Mouse (Mus musculus) hindbrain, embryonic 16.5 days (tissue): ENCODE results near the gene D11Wsu47e. TPM values are rescaled to one million over a fixed set of nuclear protein-coding genes. Genes with fewer than 3 reads are reported as not detected.
A peak's percentile ranks its signal among the peaks of the same experiment; 100 is the strongest.

ENCODE experiments used
- ATAC-seq: fragments of 200-750 bp; cut with Nextera tagmentation; 2 replicates; pipeline ENCODE4 v1.8.0; 2017; ENCODE audit warnings: moderate TSS enrichment, moderate library complexity
- H3K27ac ChIP-seq: fragments of 300-500 bp; sonication (generic); 2 replicates; pipeline ENCODE4 v1.5.1; 2014; ENCODE audit warnings: low read depth, mild to moderate bottlenecking, control low read depth, low read length, moderate library complexity
- H3K27me3 ChIP-seq: fragments of 300-500 bp; sonication (generic); replicated peaks from 2 replicates; pipeline ENCODE4 v1.6.1; 2014; ENCODE audit warnings: low read length; ENCODE audit not compliant: control insufficient read depth, insufficient read depth
- H3K36me3 ChIP-seq: fragments of 300-500 bp; sonication (generic); 2 replicates; pipeline ENCODE4 v1.6.1; 2014; ENCODE audit warnings: mild to moderate bottlenecking, low read length, moderate library complexity, mixed read lengths; ENCODE audit not compliant: control insufficient read depth, insufficient read depth
- H3K4me1 ChIP-seq: fragments of 300-500 bp; sonication (generic); 2 replicates; pipeline ENCODE4 v1.6.1; 2014; ENCODE audit warnings: low read depth, low read length; ENCODE audit not compliant: control insufficient read depth, insufficient read depth
- H3K4me2 ChIP-seq: fragments of 300-500 bp; sonication (generic); 2 replicates; pipeline ENCODE4 v1.6.1; 2014; ENCODE audit warnings: mild to moderate bottlenecking, low read length, control low read depth, moderate library complexity
- H3K4me3 ChIP-seq: fragments of 300-500 bp; sonication (generic); 2 replicates; pipeline ENCODE4 v1.5.1; 2014; ENCODE audit warnings: mild to moderate bottlenecking, low read length, control low read depth, moderate library complexity
- H3K9ac ChIP-seq: fragments of 300-500 bp; sonication (generic); 2 replicates; pipeline ENCODE4 v1.6.1; 2014; ENCODE audit warnings: low read depth, mild to moderate bottlenecking, control low read depth, low read length, moderate library complexity
- H3K9me3 ChIP-seq: fragments of 300-500 bp; sonication (generic); 2 replicates; pipeline ENCODE4 v1.6.1; 2014; ENCODE audit warnings: mild to moderate bottlenecking, low read length, moderate library complexity; ENCODE audit not compliant: control insufficient read depth
- WGBS: fragments of 180-500 bp; shearing (Covaris S2); extraction: QIAGEN DNeasy Blood & Tissue Kit; methylation state at CpG from one replicate; pipeline ENCODE4 v1.1.7; 2014; 5-methylcytosine and 5-hydroxymethylcytosine counted together
- polyA plus RNA-seq: library from polyadenylated mRNA; unstranded; fragments of >200 nt; fragmentation: Nextera tagmentation; extraction: Ambion mirVana; gene quantifications from 2 replicates; pipeline ENCODE4 v1.2.1, GENCODE M21; 2015

The D11Wsu47e gene
- polyA plus RNA-seq, 1 experiment from 2014 or later: 22.9 TPM

GRCm38 (mm10) chr11:113674595-113674994 is 9.6 kb upstream of the D11Wsu47e start:
- Histone ChIP-seq H3K4me3 (no peak overlapping the region), H3K9ac (no peak overlapping the region), H3K27me3 (no peaks in the 10 kb centered on the region), H3K4me1 (no peaks in the 10 kb centered on the region), H3K27ac (no peak overlapping the region), H3K4me2 (no peak overlapping the region), H3K36me3 (peaks cover 14% of the 10 kb centered on the region), H3K9me3 (no peaks in the 10 kb centered on the region)
- WGBS: 85% methylated on average over 5 of the region's 5 CpGs
- ATAC-seq: no peak

DNA sequence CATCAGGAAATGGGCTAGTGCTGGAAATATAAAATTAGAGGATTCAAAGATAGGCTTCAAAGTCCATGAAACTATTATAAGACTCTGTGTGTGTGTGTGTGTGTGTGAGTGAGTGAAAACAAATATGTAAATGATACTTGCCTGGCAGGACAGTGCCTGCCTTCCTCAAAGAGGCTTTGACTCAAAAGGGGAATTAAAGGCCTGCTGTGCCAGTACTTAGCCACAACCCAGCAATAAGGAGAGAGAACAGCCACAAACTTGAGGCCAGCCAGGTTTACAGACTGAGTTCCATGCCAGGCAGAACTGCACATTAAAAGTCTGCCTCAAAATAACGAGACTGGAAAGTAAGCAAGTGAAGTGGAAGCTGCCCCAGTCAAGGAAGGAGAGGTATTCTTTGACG is 7.4 kb upstream of the D11Wsu47e start:
- WGBS: 76% methylated on average over 2 of the region's 2 CpGs
- Histone ChIP-seq H3K4me2 (no peak overlapping the region), H3K9ac (no peak overlapping the region), H3K27me3 (no peaks in the 10 kb centered on the region), H3K4me3 (no peak overlapping the region), H3K27ac (no peak overlapping the region), H3K4me1 (peaks cover 9% of the 10 kb centered on the region), H3K36me3 (peaks cover 12% of the 10 kb centered on the region), H3K9me3 (no peaks in the 10 kb centered on the region)
- no peak for ATAC-seq

DNA sequence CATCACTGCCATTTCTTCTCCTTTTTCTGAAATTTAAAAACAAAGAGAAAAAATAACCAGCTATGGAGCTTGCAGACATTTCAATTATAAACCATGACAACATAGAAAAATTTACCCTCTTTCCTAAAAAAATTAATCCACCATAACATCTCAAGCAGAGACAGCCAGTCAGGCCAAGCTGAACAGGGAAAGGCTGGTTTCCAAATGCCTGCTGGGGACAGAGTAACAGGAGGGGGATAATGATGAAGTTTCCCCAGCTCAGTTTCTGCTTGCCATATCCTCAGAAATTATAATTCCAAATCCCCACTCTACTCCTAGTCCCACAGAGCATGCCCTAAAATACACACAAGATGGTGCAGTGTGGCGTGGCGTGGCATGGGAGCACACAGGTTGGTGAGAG is 6.8 kb upstream of the D11Wsu47e start:
- Histone ChIP-seq H3K36me3 (peaks cover 9% of the 10 kb centered on the region), H3K4me3 (no peak overlapping the region), H3K9me3 (no peaks in the 10 kb centered on the region), H3K27me3 (no peaks in the 10 kb centered on the region), H3K4me2 (no peak overlapping the region), H3K27ac (no peak overlapping the region), H3K4me1 (peaks cover 14% of the 10 kb centered on the region), H3K9ac (no peak overlapping the region)
- 95% methylated on average over 2 of the region's 2 CpGs for WGBS
- no peak for ATAC-seq

DNA sequence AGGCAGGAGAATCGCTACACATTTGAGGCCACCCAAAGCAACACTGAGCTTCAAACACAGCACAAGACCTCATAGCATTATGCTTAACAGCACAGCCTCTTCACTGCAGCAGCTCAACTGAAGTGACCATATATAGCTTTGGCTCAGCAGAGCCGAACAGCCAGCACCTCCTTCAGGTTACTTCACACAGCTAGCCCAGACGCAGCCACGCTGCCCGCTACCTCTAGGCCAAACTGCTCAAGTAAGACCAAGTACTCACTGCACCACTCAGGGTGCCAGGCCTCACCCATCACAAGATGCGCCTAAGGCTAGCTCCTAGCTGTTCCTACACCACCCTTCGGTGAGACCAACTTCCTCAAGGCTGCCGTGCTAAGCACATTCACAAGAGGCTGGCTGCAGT is 5.8 kb upstream of the D11Wsu47e start:
- ATAC-seq: no peak
- Histone ChIP-seq H3K27me3 (no peaks in the 10 kb centered on the region), H3K4me1 (peaks cover 19% of the 10 kb centered on the region), H3K9me3 (no peaks in the 10 kb centered on the region), H3K36me3 (peaks cover 7% of the 10 kb centered on the region), H3K4me3 (no peak overlapping the region), H3K9ac (no peak overlapping the region), H3K27ac (no peak overlapping the region), H3K4me2 (no peak overlapping the region)
- 87% methylated on average over 8 of the region's 8 CpGs for WGBS

DNA sequence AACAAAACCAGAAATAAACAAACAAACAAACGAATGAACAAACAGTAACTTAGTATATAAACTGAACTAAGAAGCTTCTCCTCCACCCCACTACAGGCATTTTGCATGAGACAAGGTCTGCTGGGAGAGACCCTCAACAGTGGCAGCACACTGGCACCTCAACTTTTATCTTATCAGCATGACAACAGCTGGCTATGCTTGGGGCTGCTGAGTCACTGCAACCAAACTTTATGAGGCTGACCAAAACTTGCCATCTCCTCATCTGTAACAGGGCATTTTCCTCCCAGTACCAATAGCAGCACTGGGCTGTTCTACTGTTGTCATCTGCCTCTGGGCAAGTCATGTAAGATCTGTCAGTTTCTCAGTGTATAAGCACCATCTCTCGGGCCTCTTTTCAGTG is 3.3 kb upstream of the D11Wsu47e start:
- Histone ChIP-seq H3K4me2 (no peak overlapping the region), H3K27ac (no peak overlapping the region), H3K4me3 (no peak overlapping the region), H3K36me3 (peaks cover 4% of the 10 kb centered on the region; the same call in 1 of the 2 replicates), H3K4me1 (peaks cover 31% of the 10 kb centered on the region), H3K27me3 (no peaks in the 10 kb centered on the region), H3K9me3 (no peaks in the 10 kb centered on the region), H3K9ac (no peak overlapping the region)
- no peak for ATAC-seq
- 94% methylated on average over 2 of the region's 2 CpGs for WGBS

- Histone ChIP-seq H3K27me3 (no peaks in the 10 kb centered on the region), H3K4me2 (peak overlapping the region; percentile 91; the same call in 1 of the 2 replicates), H3K9ac (no peak overlapping the region), H3K4me3 (no peak overlapping the region), H3K4me1 (peaks cover 38% of the 10 kb centered on the region), H3K27ac (no peak overlapping the region), H3K36me3 (no peaks in the 10 kb centered on the region), H3K9me3 (no peaks in the 10 kb centered on the region)
- no peak for ATAC-seq
Measured at GRCm38 (mm10) chr11:113681979-113682378, 2.2 kb upstream of the D11Wsu47e start.

- Histone ChIP-seq H3K9ac (peak overlapping the region; percentile 91), H3K27ac (peak overlapping the region; percentile 95), H3K4me2 (peak overlapping the region; percentile 91), H3K9me3 (no peaks in the 10 kb centered on the region), H3K4me3 (peak overlapping the region; percentile 96), H3K36me3 (no peaks in the 10 kb centered on the region), H3K4me1 (peaks cover 39% of the 10 kb centered on the region), H3K27me3 (no peaks in the 10 kb centered on the region)
- ATAC-seq: peak; percentile 18
- WGBS: 3% methylated on average over 38 of the region's 38 CpGs
Measured at GRCm38 (mm10) chr11:113682897-113683626, 1.1 kb upstream of the D11Wsu47e start.

GRCm38 (mm10) chr11:113683627-113683956 is 620 bp upstream of the D11Wsu47e start:
- H3K4me1 ChIP-seq: peaks cover 39% of the 10 kb centered on the region
- H3K27ac ChIP-seq: peak overlapping the region; percentile 95
- ATAC-seq: peak; percentile 71; the same call in 1 of the 2 replicates
- no peaks in the 10 kb centered on the region for H3K27me3 ChIP-seq
- H3K4me2 ChIP-seq: peak overlapping the region; percentile 91
- peak overlapping the region; percentile 96 for H3K4me3 ChIP-seq
- H3K9ac ChIP-seq: peak overlapping the region; percentile 91
- WGBS: 0% methylated on average over 17 of the region's 38 CpGs
- no peaks in the 10 kb centered on the region for H3K9me3 ChIP-seq
- H3K36me3 ChIP-seq: no peaks in the 10 kb centered on the region

GRCm38 (mm10) chr11:113684707-113685426 is 655 bp downstream of the D11Wsu47e start:
- WGBS: 44% methylated on average over 24 of the region's 25 CpGs
- no peaks in the 10 kb centered on the region for H3K9me3 ChIP-seq
- H3K4me3 ChIP-seq: peak overlapping the region; percentile 96
- H3K9ac ChIP-seq: peak overlapping the region; percentile 91
- H3K4me1 ChIP-seq: peaks cover 39% of the 10 kb centered on the region
- H3K27ac ChIP-seq: peak overlapping the region; percentile 95
- peak overlapping the region; percentile 89 for H3K4me2 ChIP-seq
- H3K27me3 ChIP-seq: no peaks in the 10 kb centered on the region
- H3K36me3 ChIP-seq: peaks cover 11% of the 10 kb centered on the region
- no peak for ATAC-seq
